Mouse (Mus musculus) retina, postnatal 1 day (tissue): ENCODE data around the gene Aatf.
"Not testable (repeated sequence)": the region's sequence is repeated elsewhere in the genome, so short reads cannot be mapped to it uniquely, and the experiment has no call there.

Experiments used
- DNase-seq: peaks from one replicate; pipeline ENCODE4 v3.0.0-alpha.2; 2012

The Aatf gene

GRCm38 (mm10) chr11:84430336-84430735 is 83.0 kb downstream of the Aatf start:
- DNase-seq: no peak

- DNase-seq: peak; percentile 82
Observed at GRCm38 (mm10) chr11:84429581-84429980, 83.7 kb downstream of the Aatf start.

GRCm38 (mm10) chr11:84426633-84426998 is 86.7 kb downstream of the Aatf start:
- DNase-seq: no peak

GRCm38 (mm10) chr11:84425736-84426632 is 87.3 kb downstream of the Aatf start:
- DNase-seq: peak; percentile 40

GRCm38 (mm10) chr11:84420779-84421178 is 92.5 kb downstream of the Aatf start:
- DNase-seq: no peak

- no peak for DNase-seq
Observed at GRCm38 (mm10) chr11:84413111-84413510, 100.2 kb downstream of the Aatf start.

GRCm38 (mm10) chr11:84412201-84412934 is 101.0 kb downstream of the Aatf start:
- no peak for DNase-seq

- DNase-seq: no peak
Observed at GRCm38 (mm10) chr11:84411642-84412018, 101.7 kb downstream of the Aatf start.

- no peak for DNase-seq
Observed at GRCm38 (mm10) chr11:84410879-84411641, 102.3 kb downstream of the Aatf start.

- DNase-seq: peak; percentile 73
Observed at GRCm38 (mm10) chr11:84410383-84410782, 102.9 kb downstream of the Aatf start.

- no peak for DNase-seq
Observed at GRCm38 (mm10) chr11:84406733-84407132, 106.6 kb downstream of the Aatf start.

GRCm38 (mm10) chr11:84395010-84395409 is 118.3 kb downstream of the Aatf start:
- DNase-seq: no peak

- no peak for DNase-seq
Observed at GRCm38 (mm10) chr11:84393571-84393970, 119.8 kb downstream of the Aatf start.

GRCm38 (mm10) chr11:84392066-84392465 is 121.3 kb downstream of the Aatf start:
- DNase-seq: not testable (repeated sequence)

- no peak for DNase-seq
Observed at GRCm38 (mm10) chr11:84391126-84391525, 122.2 kb downstream of the Aatf start.

- no peak for DNase-seq
Observed at GRCm38 (mm10) chr11:84389332-84389731, 124.0 kb downstream of the Aatf start.

- peak; percentile 76 for DNase-seq
Observed at GRCm38 (mm10) chr11:84383891-84384290, 129.4 kb downstream of the Aatf start.

- DNase-seq: peak; percentile 81
Observed at GRCm38 (mm10) chr11:84382450-84382849, 130.9 kb downstream of the Aatf start.

- peak; percentile 54 for DNase-seq
Observed at GRCm38 (mm10) chr11:84376510-84377365, 136.6 kb downstream of the Aatf start.

- DNase-seq: peak; percentile 69
Observed at GRCm38 (mm10) chr11:84375951-84376496, 137.3 kb downstream of the Aatf start.

GRCm38 (mm10) chr11:84373122-84373521 is 140.2 kb downstream of the Aatf start:
- peak; percentile 7 for DNase-seq
